Mouse (Mus musculus): Measurements from ENCODE around the gene Tbc1d20.

- TF ChIP-seq POLR2A (IDR thresholded peaks at IDR 0.05; ENCODE audit: extremely low read depth, insufficient read depth, low read length) (no peak), CTCF (IDR thresholded peaks at IDR 0.05; ENCODE audit: extremely low read depth, insufficient read depth, low read length) (no peak)
Observed at GRCm38 (mm10) chr2:152317054-152317453, 23.4 kb downstream of the Tbc1d20 start.
